Mouse (Mus musculus) layer of hippocampus, adult 18-20 months (tissue): ENCODE results near the gene Thsd1. TPM values are rescaled to one million over a fixed set of nuclear protein-coding genes. Genes with fewer than 3 reads are reported as not detected.

Experiments used
- DNase-seq, 2 experiments: peaks; one replicate each; pipeline ENCODE4 v3.0.0; 2022; ENCODE audit warnings: low spot score in 2 of 2
- long read RNA-seq: library from polyadenylated mRNA; stranded (forward); transcript quantifications from one replicate; pipeline ENCODE4 v2.0.0, GENCODE M21; 2021
- total RNA-seq, 2 experiments: library from RNA; stranded (reverse); gene quantifications; 2 replicates each; pipeline ENCODE4 v1.2.3; 2021

Thsd1 gene
- 1 to 10 TPM; 2.6 to 3.1 TPM for total RNA-seq
- long read RNA-seq, full-length matches to known transcripts, result 3 of 5 reads
- long read RNA-seq, partial matches to known transcripts, result 0 of 5 reads
- long read RNA-seq, other reads (novel, unspliced or antisense), result 2 of 5 reads

GRCm38 (mm10) chr8:22227061-22227877, at the start of gene Thsd1:
Gene Thsd1, plus strand, starts transcription at chr8:22227313.
- no peak for DNase-seq

DNA sequence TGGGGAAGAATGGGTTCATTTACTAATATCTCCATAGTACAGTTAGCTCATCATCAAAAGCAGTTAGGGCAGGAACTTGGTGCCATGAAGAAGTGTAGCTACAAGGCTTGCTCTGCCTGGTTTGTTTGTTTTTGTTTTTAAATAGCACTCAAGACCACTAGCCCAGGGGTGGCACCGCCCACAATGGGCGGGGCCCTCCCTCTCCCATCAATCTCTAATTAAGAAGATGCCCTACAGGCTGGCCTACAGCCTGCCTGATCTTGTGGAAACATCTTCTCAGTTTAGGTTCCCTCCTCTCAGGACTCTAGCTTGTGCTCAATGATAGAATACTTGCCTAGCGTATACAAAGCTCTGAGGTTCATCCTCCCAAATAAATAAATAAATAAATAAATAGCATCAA, 42.2 kb upstream of the Thsd1 start:
- DNase-seq, result no peak

DNA sequence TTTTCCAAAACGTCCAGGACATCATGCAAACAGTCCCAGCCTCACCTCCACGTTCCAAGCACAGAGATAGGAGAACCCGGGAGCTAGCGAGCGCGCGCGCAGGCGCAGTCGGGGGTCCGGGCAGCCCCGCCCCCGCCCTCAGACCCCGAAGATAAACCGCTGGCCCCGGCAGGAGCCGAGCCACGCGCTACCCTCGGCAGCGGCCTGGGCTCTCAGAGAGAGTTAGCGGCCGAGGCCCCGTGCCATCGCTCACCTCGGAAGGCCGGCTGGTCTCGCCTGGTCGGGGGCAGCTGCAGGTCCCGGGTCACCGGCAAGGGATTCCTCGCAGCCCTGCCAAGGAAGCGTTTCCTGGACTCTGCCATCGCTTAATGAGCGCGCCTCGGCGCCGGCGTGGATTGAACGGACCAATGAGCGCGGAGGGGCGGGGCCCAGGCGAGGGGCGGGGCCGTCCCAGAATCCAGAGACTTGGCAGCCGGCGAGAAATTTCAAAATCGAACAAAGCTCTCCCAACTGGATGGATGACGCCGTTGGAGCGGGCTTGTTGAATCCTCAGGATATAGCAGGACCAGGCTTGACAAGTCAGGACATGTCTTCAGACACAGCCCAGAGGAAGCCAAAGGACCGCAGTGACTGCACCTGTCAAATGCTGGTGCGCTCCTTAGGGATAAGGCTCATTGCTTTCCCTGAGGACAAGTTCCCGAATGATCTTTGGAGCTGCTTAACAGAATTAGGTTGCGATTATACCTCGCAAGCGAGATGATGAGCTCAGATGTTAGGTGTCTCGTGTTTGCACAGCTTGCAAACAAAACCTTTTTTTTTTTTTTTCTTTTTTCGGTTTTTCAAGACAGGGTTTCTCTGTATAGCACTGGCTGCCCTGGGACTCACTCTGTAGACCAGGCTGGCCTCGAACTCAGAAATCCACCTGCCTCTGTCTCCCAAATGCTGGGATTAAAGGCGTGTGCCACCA, 41.4 kb upstream of the Thsd1 start, which contains the start of gene Ckap2:
Ckap2 (minus strand) TSS at position 389 of the 967 bp plus-strand sequence.
- peak; percentile 54 to 85 for DNase-seq

- DNase-seq, result peak; percentile 78 to 90
Measured at GRCm38 (mm10) chr8:22192660-22193431, 34.3 kb upstream of the Thsd1 start, which contains the start of gene Vps36. Gene Vps36, plus strand, starts transcription at chr8:22192809.

DNA sequence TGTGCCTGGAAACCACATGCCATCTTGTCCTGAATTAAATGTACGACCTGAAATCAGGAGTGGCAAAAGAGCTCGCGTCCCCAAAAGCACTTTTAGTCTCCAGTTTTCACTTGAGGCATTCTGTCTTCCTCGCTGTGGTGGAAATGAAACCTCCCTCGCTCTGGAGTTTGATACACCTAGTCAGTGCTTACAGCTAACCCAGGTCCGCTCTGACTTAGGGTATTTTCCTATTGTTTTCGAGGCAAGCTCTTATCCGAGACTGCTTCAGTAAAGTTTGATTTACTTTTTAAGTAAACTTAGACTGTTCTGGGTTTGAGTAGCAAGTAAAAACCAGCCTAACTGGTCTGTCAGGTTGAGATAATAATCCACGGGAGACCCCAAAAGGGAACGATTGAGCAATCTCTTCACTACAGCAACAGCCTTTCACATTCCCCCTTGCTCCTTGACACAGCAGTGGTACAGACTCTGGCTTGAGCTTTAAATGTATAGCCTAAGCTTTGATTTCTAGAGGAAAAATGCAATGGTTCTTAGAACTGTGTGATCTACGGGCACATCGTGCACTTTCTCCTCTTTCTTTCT, 33.6 kb upstream of the Thsd1 start:
- DNase-seq, result no peak

GRCm38 (mm10) chr8:22197914-22198313, 29.2 kb upstream of the Thsd1 start:
- no peak for DNase-seq

GRCm38 (mm10) chr8:22199481-22199880, 27.6 kb upstream of the Thsd1 start:
- no peak for DNase-seq

DNA sequence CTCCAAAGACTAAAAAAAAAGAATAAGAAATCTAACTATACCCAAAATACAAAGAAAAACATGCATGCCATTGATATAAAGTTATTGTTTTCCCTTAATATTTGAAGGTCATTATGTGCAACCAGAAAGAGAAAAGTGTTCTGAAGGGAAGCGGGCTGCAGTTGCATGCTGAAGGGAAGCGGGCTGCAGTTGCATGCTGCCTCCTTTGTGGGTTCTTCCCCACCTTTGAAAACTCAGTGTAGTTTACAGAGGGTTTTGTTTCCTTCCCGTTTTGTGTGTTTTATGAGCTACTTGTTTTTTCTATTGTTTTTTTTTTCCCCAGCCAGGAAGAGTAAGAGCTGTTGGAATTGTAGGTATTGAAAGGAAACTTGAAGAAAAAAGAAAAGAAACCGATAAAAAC, 19.6 kb upstream of the Thsd1 start:
- DNase-seq, result no peak

DNA sequence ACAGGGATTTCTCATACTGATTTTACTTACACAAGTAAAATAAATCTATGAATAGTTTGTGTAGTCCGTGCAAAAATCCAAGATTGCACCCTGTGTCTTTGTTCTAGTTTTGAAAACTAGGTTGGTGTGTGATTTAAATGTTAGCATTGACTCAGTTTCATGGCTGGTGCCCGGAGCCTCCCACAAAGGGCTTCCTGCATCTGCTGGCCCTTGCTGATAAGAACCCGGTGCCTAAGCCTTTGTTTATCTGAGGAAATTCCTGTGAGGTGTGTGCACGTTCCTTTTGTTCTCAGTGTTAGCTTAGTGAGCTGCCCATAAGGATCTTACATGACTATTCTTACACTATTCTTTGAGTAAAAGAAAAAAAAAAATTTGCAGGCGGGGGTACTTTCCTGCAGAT, 18.1 kb upstream of the Thsd1 start:
- no peak for DNase-seq

GRCm38 (mm10) chr8:22214826-22215225, 12.3 kb upstream of the Thsd1 start:
- no peak for DNase-seq

- no peak for DNase-seq
Measured at GRCm38 (mm10) chr8:22226361-22226760, 752 bp upstream of the Thsd1 start.

DNA sequence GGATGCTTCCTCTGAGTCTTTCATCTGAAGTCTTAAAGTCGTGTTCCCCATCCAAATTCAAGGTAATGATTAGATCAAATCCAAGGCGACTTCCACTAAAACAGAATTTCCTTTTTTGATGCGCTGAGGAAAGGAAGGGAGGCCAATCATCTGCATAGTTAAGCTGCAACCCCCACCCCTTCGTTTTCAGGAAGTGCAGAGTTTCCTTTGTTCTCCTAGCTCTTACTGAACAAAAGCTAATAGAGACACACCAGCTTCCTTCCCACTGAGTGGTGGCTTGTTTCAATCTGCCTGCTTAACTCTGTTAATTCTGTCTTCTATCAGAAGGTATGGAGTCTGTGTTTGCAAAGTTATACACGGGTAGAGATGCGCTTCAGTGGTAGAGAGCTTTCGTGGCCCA, 1.5 kb downstream of the Thsd1 start:
- DNase-seq, result no peak

DNA sequence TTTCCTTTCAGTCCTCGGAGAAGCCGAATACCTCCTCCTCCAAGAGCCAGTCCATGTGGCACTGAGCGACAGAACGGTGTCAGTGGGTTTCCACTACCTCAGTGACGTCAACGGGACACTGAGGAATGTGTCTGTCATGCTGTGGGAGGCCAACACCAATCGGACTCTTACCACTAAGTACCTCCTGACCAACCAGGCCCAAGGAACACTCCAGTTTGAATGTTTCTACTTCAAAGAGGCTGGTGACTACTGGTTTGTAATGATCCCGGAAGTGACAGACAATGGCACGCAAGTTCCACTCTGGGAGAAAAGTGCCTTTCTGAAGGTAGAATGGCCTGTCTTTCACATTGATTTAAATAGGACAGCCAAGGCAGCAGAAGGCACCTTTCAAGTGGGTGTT, 15.9 kb downstream of the Thsd1 start:
- DNase-seq, result no peak

- DNase-seq, result no peak
Measured at GRCm38 (mm10) chr8:22245663-22246062, 18.6 kb downstream of the Thsd1 start.

- DNase-seq, result peak in 1 of 2 experiments; percentile 41
Measured at GRCm38 (mm10) chr8:22247956-22248355, 20.8 kb downstream of the Thsd1 start.

DNA sequence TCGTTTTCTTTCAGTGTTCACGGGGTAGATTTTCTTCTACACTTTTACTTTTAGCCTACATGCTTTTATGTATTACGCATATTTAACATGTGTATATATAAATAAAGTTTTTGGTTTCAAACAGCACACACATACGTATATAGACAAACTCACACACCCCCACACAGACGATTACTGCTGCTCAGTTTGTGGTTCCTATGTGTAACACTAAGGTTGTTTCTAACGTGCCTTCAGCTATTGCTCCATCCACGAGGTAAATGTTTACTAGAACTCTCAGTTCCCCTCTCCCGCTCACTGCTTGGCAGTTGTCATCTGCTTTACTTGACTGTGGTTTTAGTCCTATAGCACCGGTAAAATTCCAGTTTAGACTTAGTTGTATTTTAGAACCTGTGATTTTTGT, 22.0 kb downstream of the Thsd1 start:
- DNase-seq, result no peak

DNA sequence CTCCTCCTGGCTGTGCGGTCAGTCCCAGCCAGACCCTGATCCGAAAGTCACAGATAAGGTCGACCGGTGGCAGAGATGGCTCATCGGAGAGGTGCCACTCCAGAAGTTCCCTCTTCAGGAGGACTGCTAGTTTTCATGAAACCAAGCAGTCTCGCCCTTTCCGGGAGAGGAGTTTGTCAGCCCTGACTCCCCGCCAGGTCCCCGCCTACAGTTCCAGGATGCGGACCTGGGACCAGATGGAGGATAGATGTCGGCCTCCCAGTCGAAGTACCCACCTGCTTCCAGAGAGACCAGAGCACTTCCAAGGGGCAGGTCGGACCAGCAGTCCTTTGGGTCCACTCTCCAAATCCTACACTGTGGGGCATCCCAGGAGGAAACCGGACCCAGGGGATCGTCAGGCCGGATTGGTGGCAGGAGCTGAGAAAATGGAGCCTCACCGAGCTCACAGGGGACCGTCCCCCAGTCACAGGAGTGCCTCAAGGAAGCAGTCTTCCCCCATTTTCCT, 31.9 kb downstream of the Thsd1 start:
- DNase-seq, result no peak

GRCm38 (mm10) chr8:22259531-22259930, 32.4 kb downstream of the Thsd1 start:
- DNase-seq, result no peak

GRCm38 (mm10) chr8:22260091-22260722, 33.1 kb downstream of the Thsd1 start:
- DNase-seq, result no peak

DNA sequence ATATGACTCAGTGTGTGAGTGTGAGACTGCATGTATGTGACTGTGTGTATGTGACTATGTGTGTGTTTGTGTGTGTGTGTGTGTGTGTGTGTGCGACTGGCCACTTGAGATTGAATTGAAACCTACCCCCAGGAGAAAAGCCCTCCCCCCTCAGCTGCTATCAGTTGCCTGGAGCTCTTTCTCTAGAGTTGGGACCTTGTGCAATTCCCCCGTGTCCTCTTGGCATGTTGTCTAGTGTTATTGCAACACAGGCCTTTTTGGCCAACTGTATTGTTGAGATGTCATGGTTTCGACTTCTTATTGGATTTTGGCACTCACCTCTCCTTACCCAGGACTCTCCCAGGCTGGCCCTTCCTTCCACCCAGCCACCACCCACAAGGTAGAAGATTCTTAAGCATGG, 35.2 kb downstream of the Thsd1 start:
- no peak for DNase-seq
